Mouse (Mus musculus): Measurements from ENCODE around the gene Gm20605. TPM values are rescaled to one million over a fixed set of nuclear protein-coding genes. Genes with fewer than 3 reads are reported as not detected.
"Not testable (repeated sequence)": the region's sequence is repeated elsewhere in the genome, so short reads cannot be mapped to it uniquely, and the experiment has no call there.

The Gm20605 gene
- total RNA-seq, 2 experiments from 2014 or later, result 2.9 to 4.2 TPM

GRCm38 (mm10) chr5:137613076-137613475 lies 15.9 kb upstream of the Gm20605 start:
- peak in 1 of 2 experiments; percentile 41 for DNase-seq

GRCm38 (mm10) chr5:137613550-137613949 lies 15.4 kb upstream of the Gm20605 start, which contains the start of gene Pcolce:
Gene Pcolce, minus strand, starts transcription at chr5:137613784.
- peak; percentile 42 to 63 for DNase-seq

DNA sequence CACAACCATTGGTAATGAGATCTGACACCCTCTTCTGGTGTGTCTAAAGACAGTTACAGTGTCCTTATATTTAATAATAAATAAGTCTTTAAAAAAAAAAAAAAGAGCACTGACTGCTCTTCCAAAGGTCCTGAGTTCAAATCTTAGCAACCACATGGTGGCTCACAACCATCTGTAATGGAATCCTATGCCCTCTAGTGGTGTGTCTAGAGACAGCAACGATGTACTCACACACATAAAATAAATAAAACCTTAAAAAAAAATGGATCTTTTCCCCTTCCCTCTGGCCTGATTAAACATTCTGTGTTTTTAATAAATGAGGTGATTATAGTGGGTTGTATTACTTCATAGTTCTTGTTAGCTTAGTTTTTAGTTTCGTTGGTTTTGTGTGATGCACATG lies 14.1 kb upstream of the Gm20605 start:
- DNase-seq, result not testable (repeated sequence)

DNA sequence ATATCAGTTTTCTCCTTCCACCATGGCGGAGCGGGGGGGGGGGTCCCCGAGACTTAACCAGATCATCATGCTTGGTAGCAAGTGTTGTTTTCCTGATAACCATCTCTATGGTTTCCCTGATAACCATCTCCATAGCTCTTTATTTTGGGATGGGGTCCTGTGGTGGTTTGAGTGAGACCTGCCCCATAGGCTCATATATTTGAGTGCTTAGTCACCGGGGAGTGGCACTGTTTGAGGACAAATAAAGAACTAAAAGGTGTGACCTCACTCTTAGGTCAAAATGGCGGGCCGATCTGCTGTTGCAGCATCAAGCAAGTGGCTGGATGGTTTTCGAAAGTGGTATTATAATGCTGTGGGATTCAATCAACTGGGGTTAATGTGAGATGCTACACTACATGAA lies 13.6 kb upstream of the Gm20605 start:
- no peak for DNase-seq

- no peak for DNase-seq
These were observed 4.9 kb upstream of the Gm20605 start for GRCm38 (mm10) chr5:137623937-137624530.

DNA sequence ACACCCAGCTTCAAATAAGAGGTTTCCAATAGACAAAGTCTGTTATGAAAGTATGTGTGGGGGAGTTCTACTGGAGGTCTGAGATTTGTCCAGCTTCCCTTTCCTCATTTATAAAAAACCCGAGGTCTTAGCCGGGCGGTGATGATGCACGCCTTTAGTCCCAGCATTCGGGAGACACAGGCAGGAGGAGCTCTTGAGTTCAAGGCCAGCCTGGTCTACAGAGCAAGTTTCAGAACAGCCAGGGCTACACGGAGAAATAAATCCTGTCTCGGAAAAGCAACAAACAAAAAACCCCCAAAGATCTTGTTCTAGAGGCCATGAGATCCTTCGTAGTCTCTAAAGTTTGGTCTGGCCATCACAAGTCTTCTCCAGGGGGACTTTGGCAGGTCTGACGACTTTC lies 984 bp upstream of the Gm20605 start:
- peak in 1 of 2 experiments; percentile 55 for DNase-seq

DNA sequence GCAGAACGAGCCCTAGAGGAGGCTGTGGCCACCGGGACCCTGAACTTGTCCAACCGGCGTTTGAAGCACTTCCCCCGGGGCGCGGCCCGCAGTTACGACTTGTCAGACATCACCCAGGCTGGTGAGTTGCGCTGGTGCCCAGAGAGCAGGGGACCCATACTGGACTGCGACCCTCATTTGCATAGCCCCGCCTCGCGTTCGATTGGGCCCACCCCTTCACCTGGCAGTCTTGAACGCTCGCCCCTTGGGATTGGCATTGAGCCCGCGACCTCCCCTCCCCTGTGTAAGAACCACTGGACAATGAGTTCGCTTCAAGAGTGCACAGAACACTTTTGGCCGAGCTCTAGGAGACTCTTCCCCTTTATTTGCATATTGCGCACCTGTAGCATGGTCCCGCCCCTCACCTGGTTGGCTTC lies 339 bp downstream of the Gm20605 start:
- DNase-seq, result no peak

- DNase-seq, result no peak
These were observed 1.1 kb downstream of the Gm20605 start for GRCm38 (mm10) chr5:137629906-137630545.

DNA sequence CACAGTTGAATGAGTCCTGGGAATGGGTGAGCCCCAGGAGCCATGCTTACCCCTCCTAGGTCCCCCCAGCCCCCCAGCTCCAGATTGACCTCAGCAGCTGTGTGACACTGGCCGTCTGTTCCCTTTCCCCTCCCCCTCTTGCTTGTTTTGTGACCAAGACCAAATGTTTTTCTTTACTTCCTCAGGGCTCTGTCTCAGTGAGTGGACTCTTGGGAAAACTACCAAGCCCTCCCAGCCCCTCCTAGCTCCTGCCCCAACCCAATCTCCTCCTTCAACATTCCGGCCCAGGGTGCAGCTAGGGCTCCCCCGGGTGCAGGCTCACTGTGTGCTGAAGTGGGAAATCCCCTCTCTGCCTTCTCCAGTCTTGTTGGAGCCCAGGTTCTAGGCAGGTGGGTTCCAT lies 1.6 kb downstream of the Gm20605 start:
- peak; percentile 69 to 81 for DNase-seq

- peak; percentile 54 to 81 for DNase-seq
These were observed 2.2 kb downstream of the Gm20605 start for GRCm38 (mm10) chr5:137631171-137631570.

GRCm38 (mm10) chr5:137631591-137631990 lies 2.6 kb downstream of the Gm20605 start:
- no peak for DNase-seq

- DNase-seq, result no peak
These were observed 4.6 kb downstream of the Gm20605 start for GRCm38 (mm10) chr5:137633397-137634084.

DNA sequence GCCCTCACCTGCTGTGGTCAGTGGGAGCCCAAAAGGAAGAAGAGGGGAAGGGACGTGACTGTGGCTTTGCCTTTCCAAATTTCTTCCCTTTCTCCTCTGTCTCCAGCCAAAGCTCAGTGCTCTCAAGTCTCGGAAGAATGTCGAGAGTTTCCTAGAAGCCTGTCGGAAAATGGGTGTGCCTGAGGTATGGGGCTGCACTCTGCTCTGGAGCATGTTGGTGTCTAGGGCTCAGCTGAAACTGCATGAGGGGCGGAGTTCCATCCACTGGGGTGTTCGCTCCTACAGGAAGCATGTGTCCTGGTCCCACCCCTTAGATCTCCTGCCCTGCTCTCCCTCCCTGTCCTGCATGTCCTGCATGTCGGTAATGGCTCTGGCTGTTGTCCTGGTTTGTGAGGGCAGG lies 10.5 kb downstream of the Gm20605 start:
- DNase-seq, result no peak

- DNase-seq, result peak in 1 of 2 experiments; percentile 20
These were observed 12.1 kb downstream of the Gm20605 start, which contains the start of gene Sap25 for GRCm38 (mm10) chr5:137641054-137641453. Gene Sap25, plus strand, starts transcription at chr5:137641334.

DNA sequence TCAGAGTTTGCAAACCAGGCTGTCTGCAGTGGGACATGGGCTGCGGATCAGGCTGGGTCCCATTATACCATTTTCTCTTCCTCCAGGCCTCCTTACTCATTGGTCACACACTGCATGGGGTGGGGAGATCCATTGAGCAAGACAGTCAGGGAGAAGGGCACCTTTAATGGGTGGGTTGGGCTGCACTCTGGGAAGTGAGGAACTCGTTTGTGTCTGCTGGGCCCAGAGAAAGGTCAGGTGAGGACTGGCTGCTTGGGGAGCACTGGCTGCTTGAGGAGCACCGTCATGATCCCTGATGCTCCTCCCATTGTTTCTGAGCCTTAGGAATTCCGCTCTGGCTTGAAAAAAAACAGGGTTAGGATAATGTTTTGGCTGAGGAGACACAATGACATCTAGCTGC lies 13.9 kb downstream of the Gm20605 start:
- no peak for DNase-seq

DNA sequence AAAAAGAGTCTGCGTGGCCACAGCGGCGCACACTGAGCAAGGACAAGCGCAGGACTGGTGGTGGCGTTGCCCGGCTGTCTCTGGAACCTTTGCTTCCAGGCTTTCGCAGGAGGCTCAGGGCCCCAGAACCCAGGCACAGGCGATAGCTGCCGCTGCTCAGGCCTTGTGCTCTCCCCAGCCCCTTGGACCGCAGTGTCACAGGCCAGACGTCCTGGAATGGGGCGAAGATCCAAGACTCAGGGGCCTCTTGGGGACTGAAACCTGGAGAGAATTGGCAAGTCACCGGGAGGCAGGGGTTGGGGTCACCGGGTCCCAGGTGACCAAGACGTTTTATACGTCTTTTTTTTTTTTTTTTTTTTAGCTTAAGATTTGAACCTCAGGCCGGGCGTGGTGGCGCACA lies 15.5 kb downstream of the Gm20605 start:
- no peak for DNase-seq

GRCm38 (mm10) chr5:137645091-137645651 lies 16.2 kb downstream of the Gm20605 start:
- DNase-seq, result no peak

DNA sequence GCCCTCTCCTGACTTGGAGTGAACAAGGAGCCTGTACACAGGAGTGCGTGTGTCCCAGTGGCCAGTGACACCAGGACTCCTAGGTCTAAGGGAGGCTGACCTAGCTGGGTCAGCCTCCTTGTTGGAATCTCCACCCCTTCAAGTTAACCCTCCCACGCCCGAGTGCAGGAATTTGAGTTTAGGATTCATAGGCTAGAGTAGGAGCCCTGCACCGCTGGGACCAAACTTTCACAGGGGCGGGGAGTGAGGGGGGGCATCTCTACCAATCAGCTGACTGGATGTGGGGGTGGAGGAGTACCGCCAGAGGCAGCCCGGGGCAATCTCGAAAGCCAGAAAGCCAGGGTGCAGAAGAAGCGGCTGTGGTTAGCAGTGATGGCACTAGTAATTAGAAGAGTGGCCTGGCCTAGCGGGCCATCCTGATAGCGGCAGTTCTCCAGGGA lies 16.7 kb downstream of the Gm20605 start, which contains the start of gene Irs3:
Gene Irs3 (minus strand): TSS at position 63 of the 440 bp plus-strand sequence.
- DNase-seq, result peak; percentile 66 to 70

GRCm38 (mm10) chr5:137647827-137648601 lies 19.0 kb downstream of the Gm20605 start:
- no peak for DNase-seq

DNA sequence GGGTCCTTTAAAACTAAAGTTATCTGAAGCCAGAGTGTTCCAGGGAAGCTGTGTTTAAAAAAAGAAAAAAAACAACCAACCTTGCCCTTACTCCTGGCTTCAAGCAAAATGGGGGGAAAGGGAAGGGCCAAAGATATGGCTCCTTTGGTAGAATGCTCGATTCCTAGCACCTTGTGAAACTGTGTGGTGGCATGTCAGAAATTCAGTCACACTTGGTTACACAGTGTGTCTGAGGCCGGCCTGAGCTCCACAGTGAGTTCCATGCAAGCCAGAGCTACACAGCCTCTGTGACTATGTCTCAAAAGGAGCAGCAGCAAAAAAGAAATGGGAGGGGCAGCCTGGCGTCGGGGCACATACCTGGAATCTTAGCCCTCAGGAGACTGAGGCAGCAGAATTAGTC lies 20.3 kb downstream of the Gm20605 start:
- DNase-seq, result no peak

DNA sequence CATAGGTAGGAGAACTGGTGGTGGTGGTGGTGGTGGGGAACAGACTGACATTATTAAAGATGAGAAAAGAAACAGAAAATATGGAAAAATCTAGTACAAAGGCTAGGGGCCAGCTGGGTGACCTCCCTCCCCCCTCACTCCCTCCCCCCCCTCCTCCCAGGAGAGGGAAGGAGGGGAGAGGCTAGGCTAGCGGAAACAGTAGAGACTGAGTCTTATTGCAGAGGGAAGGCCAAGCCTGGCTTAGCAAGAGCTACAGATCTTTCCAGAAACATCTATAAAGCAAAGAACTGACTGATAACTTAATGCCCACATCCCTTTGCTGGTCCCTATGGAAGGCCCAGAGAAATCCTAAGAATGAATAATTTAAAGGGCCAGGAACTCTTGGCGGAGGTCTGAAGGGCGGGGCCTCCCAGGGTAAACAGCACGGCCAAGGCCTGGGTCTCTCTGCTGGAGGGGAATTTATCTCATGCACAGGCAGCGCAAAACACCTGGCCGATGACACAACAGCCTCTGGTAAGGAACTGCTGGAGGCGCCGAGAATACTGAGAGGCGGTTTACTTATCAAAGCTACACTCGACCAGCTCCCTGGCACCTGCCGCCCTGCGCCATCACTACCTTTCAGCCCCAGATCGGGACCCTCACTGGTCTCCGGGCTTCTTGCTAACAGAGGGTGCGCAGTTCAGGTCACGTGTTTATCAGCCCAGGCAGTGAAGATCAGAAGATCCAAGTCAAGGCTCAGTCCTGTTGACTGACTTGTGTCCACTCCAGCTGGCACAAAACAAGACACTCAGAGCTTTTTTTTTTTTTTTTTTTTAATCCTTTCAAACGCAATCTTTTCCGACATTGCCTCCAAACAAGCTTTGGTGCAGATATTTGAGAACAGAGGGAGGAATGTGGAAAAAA lies 20.9 kb downstream of the Gm20605 start:
- peak in 1 of 2 experiments; percentile 67 for DNase-seq
